Mouse (Mus musculus) duodenum, adult 2 months (tissue): ENCODE data around the gene Speer3. TPM values are rescaled to one million over a fixed set of nuclear protein-coding genes. Genes with fewer than 3 reads are reported as not detected.

Experiments used
- polyA plus RNA-seq: library from polyadenylated mRNA; depleted of rRNA; stranded (reverse); fragments of >200 nt; gene quantifications from 2 replicates; pipeline ENCODE4 v1.2.3, GENCODE M21; 2012; ENCODE audit warnings: low replicate concordance; rRNA removed

The Speer3 gene
- not detected in 2 replicates for polyA plus RNA-seq

GRCm38 (mm10) chr5:13791319-13791718 lies at the start of gene Speer3:
Gene Speer3 (plus strand): TSS chr5:13791619.

Other genes with a start within 250 kb of the Speer3 start
- 0.04 and 0.36 TPM in 2 replicates for gene Sema3e, start 233.7 kb downstream of the Speer3 start, polyA plus RNA-seq